In genomic region chr15:51105359-51106008, GRCm38 (mm10) we compare ENCODE assay signal across 12 mouse cellular contexts.
DNase-seq lines count a peak whose midpoint lies in the region; ATAC-seq lines count a peak whose summit lies in the region.
"Had no signal": no experiment of that assay in that cellular context is flagged by ENCODE, and none has a peak within 500 bp of the region (broad histone marks: within the 10 kb centered on the region; RNA-seq: fewer than 3 reads in every experiment).

No protein-coding gene starts in this region.

- no peaks in the 10 kb centered on the region for H3K36me3 ChIP-seq in forebrain, embryonic 13.5 days (ENCODE audit: poor library complexity, severe bottlenecking)
- no peaks in the 10 kb centered on the region for H3K36me3 ChIP-seq in forebrain, embryonic 10.5 days (replicated peaks)
- H3K36me3 ChIP-seq in lung, embryonic 16.5 days (ENCODE audit: control insufficient read depth, insufficient read depth, low read length), result no peaks in the 10 kb centered on the region
- H3K36me3 ChIP-seq in limb, embryonic 15.5 days, result no peaks in the 10 kb centered on the region
- H3K36me3 ChIP-seq in stomach, embryonic 15.5 days, result no peaks in the 10 kb centered on the region
- H3K36me3 ChIP-seq: liver, embryonic 12.5 days had no signal

- DNase-seq in forebrain, embryonic 10.5 days (ENCODE audit: extremely low spot score, low spot score), result no peak
- no peak for DNase-seq in lung, postnatal 14 days
- no peak for DNase-seq in adrenal gland, adult 8-10 months
- DNase-seq in yolk sac, embryonic 10.5 days (ENCODE audit: low spot score), result no peak
- DNase-seq: cerebellum, adult 9-11 months; forebrain, postnatal 0 days; heart, postnatal 10 days had no signal

- H3K9me3 ChIP-seq in forebrain, embryonic 13.5 days (replicated peaks), result no peaks in the 10 kb centered on the region
- H3K9me3 ChIP-seq in forebrain, embryonic 10.5 days, result no peaks in the 10 kb centered on the region
- H3K9me3 ChIP-seq in lung, embryonic 16.5 days (ENCODE audit: control insufficient read depth, low read length), result no peaks in the 10 kb centered on the region
- H3K9me3 ChIP-seq in limb, embryonic 15.5 days, result no peaks in the 10 kb centered on the region
- H3K9me3 ChIP-seq in stomach, embryonic 15.5 days, result no peaks in the 10 kb centered on the region
- H3K9me3 ChIP-seq: liver, embryonic 12.5 days had no signal

- no peak overlapping the region for H3K4me3 ChIP-seq in forebrain, embryonic 13.5 days
- H3K4me3 ChIP-seq in forebrain, embryonic 10.5 days, result no peak overlapping the region
- no peak overlapping the region for H3K4me3 ChIP-seq in lung, embryonic 16.5 days (ENCODE audit: low read length)
- 0 out of 2 replicates have a peak overlapping the region, but pooled peaks have one; percentile 1 for H3K4me3 ChIP-seq in limb, embryonic 15.5 days
- H3K4me3 ChIP-seq in stomach, embryonic 15.5 days (replicated peaks), result 0 out of 2 replicates have a peak overlapping the region, but pooled peaks have one; percentile 6
- H3K4me3 ChIP-seq: liver, embryonic 12.5 days had no signal

- peak overlapping the region; percentile 27; the same call in 1 of the 2 replicates for H3K4me2 ChIP-seq in forebrain, embryonic 13.5 days
- 0 out of 2 replicates have a peak overlapping the region, but pooled peaks have one; percentile 5 for H3K4me2 ChIP-seq in lung, embryonic 16.5 days (ENCODE audit: low read depth, low read length)
- no peak overlapping the region for H3K4me2 ChIP-seq in limb, embryonic 15.5 days
- peak overlapping the region; percentile 32 for H3K4me2 ChIP-seq in stomach, embryonic 15.5 days
- H3K4me2 ChIP-seq: liver, embryonic 12.5 days had no signal

- 0 out of 2 replicates have a peak, but pooled peaks cover 3% of the 10 kb centered on the region for H3K4me1 ChIP-seq in forebrain, embryonic 13.5 days
- H3K4me1 ChIP-seq in forebrain, embryonic 10.5 days, result peaks cover 14% of the 10 kb centered on the region
- no peaks in the 10 kb centered on the region; the same call in 1 of the 2 replicates for H3K4me1 ChIP-seq in lung, embryonic 16.5 days (replicated peaks; ENCODE audit: control insufficient read depth, insufficient read depth, low read length)
- H3K4me1 ChIP-seq in limb, embryonic 15.5 days, result peaks cover 4% of the 10 kb centered on the region; the same call in 1 of the 2 replicates
- H3K4me1 ChIP-seq in stomach, embryonic 15.5 days, result no peaks in the 10 kb centered on the region
- H3K4me1 ChIP-seq: liver, embryonic 12.5 days had no signal

- peak; percentile 16; the same call in 1 of the 2 replicates for ATAC-seq in forebrain, embryonic 13.5 days
- ATAC-seq in lung, embryonic 16.5 days (ENCODE audit: low read depth), result no peak
- no peak for ATAC-seq in limb, embryonic 15.5 days (ENCODE audit: insufficient number of reproducible peaks, low FRiP score, low TSS enrichment, low read depth)
- no peak for ATAC-seq in stomach, embryonic 15.5 days (ENCODE audit: insufficient read depth, low FRiP score, low read depth)
- ATAC-seq: liver, embryonic 12.5 days had no signal

- no peak overlapping the region for H3K9ac ChIP-seq in forebrain, embryonic 13.5 days
- H3K9ac ChIP-seq in lung, embryonic 16.5 days (ENCODE audit: low read length), result no peak overlapping the region
- no peak overlapping the region for H3K9ac ChIP-seq in limb, embryonic 15.5 days
- no peak overlapping the region for H3K9ac ChIP-seq in stomach, embryonic 15.5 days
- H3K9ac ChIP-seq: forebrain, postnatal 0 days; liver, embryonic 12.5 days had no signal

- H3K27ac ChIP-seq in forebrain, embryonic 13.5 days, result no peak overlapping the region
- no peak overlapping the region for H3K27ac ChIP-seq in forebrain, embryonic 10.5 days
- no peak overlapping the region for H3K27ac ChIP-seq in lung, embryonic 16.5 days (ENCODE audit: low read length)
- no peak overlapping the region for H3K27ac ChIP-seq in limb, embryonic 15.5 days
- H3K27ac ChIP-seq in stomach, embryonic 15.5 days, result no peak overlapping the region
- H3K27ac ChIP-seq: liver, embryonic 12.5 days had no signal

- no peaks in the 10 kb centered on the region for H3K27me3 ChIP-seq in forebrain, embryonic 13.5 days
- no peaks in the 10 kb centered on the region for H3K27me3 ChIP-seq in forebrain, embryonic 10.5 days (ENCODE audit: poor library complexity, severe bottlenecking)
- H3K27me3 ChIP-seq in lung, embryonic 16.5 days (ENCODE audit: control insufficient read depth, insufficient read depth, low read depth, low read length), result no peaks in the 10 kb centered on the region
- no peaks in the 10 kb centered on the region for H3K27me3 ChIP-seq in limb, embryonic 15.5 days
- no peaks in the 10 kb centered on the region for H3K27me3 ChIP-seq in stomach, embryonic 15.5 days (replicated peaks)
- H3K27me3 ChIP-seq: liver, embryonic 12.5 days had no signal

- WGBS in forebrain, embryonic 13.5 days, result 53% methylated on average over 17 of the region's 17 CpGs
- 74% methylated on average over 17 of the region's 17 CpGs for WGBS in forebrain, embryonic 10.5 days
- WGBS in lung, embryonic 16.5 days, result 59% methylated on average over 17 of the region's 17 CpGs
- 59% methylated on average over 17 of the region's 17 CpGs for WGBS in limb, embryonic 15.5 days
- 38% methylated on average over 17 of the region's 17 CpGs for WGBS in stomach, embryonic 15.5 days

Comparison
In these comparisons a context has a peak if more than half of its experiments do, and no peak if none do; other contexts are left out.
1. H3K4me3 ChIP-seq: peak in limb, embryonic 15.5 days (single experiment) and stomach, embryonic 15.5 days (single experiment); none in forebrain, embryonic 13.5 days (single experiment), forebrain, embryonic 10.5 days (single experiment) and lung, embryonic 16.5 days (single experiment).